Mouse (Mus musculus): ENCODE results near the gene Gabrr1.

Gabrr1 gene

DNA sequence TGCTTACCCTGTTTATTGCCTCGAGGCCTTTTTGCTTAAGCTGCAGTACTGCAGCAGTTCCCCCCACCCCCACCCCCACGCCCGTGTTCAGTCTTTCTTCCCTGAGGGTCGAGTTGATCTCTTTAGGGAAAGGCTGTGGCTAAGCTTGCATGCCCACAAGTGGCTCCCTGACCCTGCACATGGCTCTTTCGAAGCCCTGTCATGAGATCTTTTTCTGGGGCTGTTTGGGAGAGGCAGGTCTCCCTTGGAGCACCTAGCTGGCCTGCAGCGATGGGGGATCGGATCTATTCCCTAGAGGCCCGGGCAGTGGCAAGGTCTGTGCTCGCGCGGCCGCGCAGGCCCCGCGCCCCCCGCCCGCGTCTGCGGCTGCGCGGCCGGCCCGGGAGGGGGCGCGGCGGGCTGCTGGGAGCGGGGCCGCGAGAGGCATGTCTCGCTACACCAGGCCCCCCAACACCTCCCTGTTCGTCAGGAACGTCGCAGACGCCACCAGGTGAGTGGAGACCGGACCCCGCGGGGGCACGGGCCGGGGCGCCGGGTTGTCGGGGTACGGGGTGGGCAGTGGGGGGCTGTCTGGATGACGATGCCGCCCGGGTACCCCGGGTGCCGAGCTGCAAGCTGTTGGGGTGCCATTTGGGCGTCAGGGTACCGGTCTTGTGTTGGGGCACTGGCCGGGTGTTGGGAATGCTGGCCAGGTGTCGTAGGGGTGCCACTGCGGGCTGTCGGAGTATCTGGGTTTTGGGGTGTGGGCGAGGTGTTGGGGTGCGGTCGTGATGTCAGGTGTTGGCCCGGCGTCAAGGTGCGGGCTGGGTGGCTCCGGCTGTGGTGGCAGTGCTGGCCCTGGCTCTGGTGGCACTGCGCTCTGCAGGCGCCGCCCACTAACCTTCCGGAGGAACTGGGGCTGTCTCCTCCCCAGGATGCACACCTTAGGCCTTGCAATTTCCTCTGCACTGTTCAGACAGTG is 76.8 kb downstream of the Gabrr1 start, which contains the start of gene Srsf12:
Gene Srsf12 (plus strand): TSS at position 111 of the 961 bp plus-strand sequence.
- DNase-seq: peak; percentile 7
